ENCODE assay signal across 15 mouse cellular contexts in genomic region chr1:89892281-89892680, GRCm38 (mm10). TPM values are rescaled to one million over a fixed set of nuclear protein-coding genes. Genes with fewer than 3 reads are reported as not detected.
DNase-seq lines count a peak whose midpoint lies in the region; ATAC-seq and TF ChIP-seq lines count a peak whose summit lies in the region.
"Had no signal": no experiment of that assay in that cellular context is flagged by ENCODE, and none has a peak within 500 bp of the region (broad histone marks: within the 10 kb centered on the region; RNA-seq: fewer than 3 reads in every experiment).

No protein-coding gene starts in this region.

- peaks cover 19% of the 10 kb centered on the region; the same call in 1 of the 2 replicates for H3K36me3 ChIP-seq in hindbrain, postnatal 0 days (ENCODE audit: insufficient read depth, low read length)

- no peak overlapping the region for H3K4me2 ChIP-seq in hindbrain, postnatal 0 days (ENCODE audit: low read depth, low read length)
- H3K4me2 ChIP-seq: limb, embryonic 13.5 days had no signal

- 27% methylated on average over 7 of the region's 7 CpGs for WGBS in hindbrain, postnatal 0 days

- H3K4me3 ChIP-seq in hindbrain, postnatal 0 days (ENCODE audit: low read length) = no peak overlapping the region
- H3K4me3 ChIP-seq: limb, embryonic 13.5 days; myocyte had no signal

- H3K9me3 ChIP-seq in hindbrain, postnatal 0 days (ENCODE audit: low read length) = no peaks in the 10 kb centered on the region
- H3K9me3 ChIP-seq: limb, embryonic 13.5 days had no signal

- ATAC-seq in hindbrain, postnatal 0 days = peak; percentile 57; the same call in 1 of the 2 replicates

- H3K27me3 ChIP-seq in hindbrain, postnatal 0 days (ENCODE audit: insufficient read depth, low read length) = no peaks in the 10 kb centered on the region
- H3K27me3 ChIP-seq: limb, embryonic 13.5 days had no signal

- H3K27ac ChIP-seq in hindbrain, postnatal 0 days = no peak overlapping the region
- H3K27ac ChIP-seq: limb, embryonic 13.5 days had no signal

- no peak for TF ChIP-seq CTCF in hindbrain, postnatal 0 days (IDR thresholded peaks at IDR 0.05; ENCODE audit: low read depth)

- H3K9ac ChIP-seq in hindbrain, postnatal 0 days (replicated peaks; ENCODE audit: low read length) = no peak overlapping the region
- H3K9ac ChIP-seq: limb, embryonic 13.5 days had no signal

- DNase-seq in left cerebral cortex, postnatal 4 days = peak; percentile 32
- DNase-seq in left cerebral cortex, adult 9 months (ENCODE audit: low spot score in 2 of 2) = no peak
- peak; percentile 74 for DNase-seq in embryo, embryonic 10.5 days (ENCODE audit: low spot score)
- DNase-seq in hindbrain, postnatal 0 days (ENCODE audit: low spot score) = peak; percentile 59
- peak; percentile 66 for DNase-seq in retina, embryonic 14.5 days (ENCODE audit: low spot score)
- DNase-seq in heart, postnatal 14 days = no peak
- no peak for DNase-seq in heart, adult 18-20 months
- DNase-seq: cerebellum, adult 18-20 months; kidney, adult 18-20 months; kidney, postnatal 4 days; spleen, adult 18-20 months had no signal

- intact Hi-C loops in left cerebral cortex, postnatal 4 days (cut with DNase I) = no loop called here
- intact Hi-C loops in heart, postnatal 14 days (cut with DNase I) = no loop called here

- peaks cover 15% of the 10 kb centered on the region for H3K4me1 ChIP-seq in hindbrain, postnatal 0 days (ENCODE audit: insufficient read depth, low read length)
- H3K4me1 ChIP-seq: limb, embryonic 13.5 days had no signal

RNA-seq across cellular contexts. Expression of gene Gbx2, which starts 38.7 kb away (rescaled TPM):
- under 1 TPM; 0.28 to 0.95 TPM for total RNA-seq in left cerebral cortex, postnatal 4 days (2021)
- total RNA-seq in hindbrain, postnatal 0 days (2014; rRNA removed) = 22.1 and 27.7 TPM in 2 replicates
- polyA plus RNA-seq in hindbrain, postnatal 0 days (2015; fragmentation: Nextera tagmentation; extraction: Ambion mirVana) = 25.6 and 26.9 TPM in 2 replicates
- not detected for total RNA-seq in heart, postnatal 14 days (2021)
- total RNA-seq in heart, adult 18-20 months (2021) = not detected
- total RNA-seq: MEL had no signal
- polyA plus RNA-seq: myocyte; stomach, embryonic 16.5 days had no signal

Comparison
In these comparisons a context has a peak if more than half of its experiments do, and no peak if none do; other contexts are left out.
1. DNase-seq: peak in left cerebral cortex, postnatal 4 days (single experiment), embryo, embryonic 10.5 days (single experiment), hindbrain, postnatal 0 days (single experiment) and retina, embryonic 14.5 days (single experiment); none in left cerebral cortex, adult 9 months (0 of 2), heart, postnatal 14 days (0 of 2) and heart, adult 18-20 months (0 of 2).
2. RNA of gene Gbx2, which starts 38.7 kb away (total RNA-seq): 22.1 to 27.7 TPM in hindbrain, postnatal 0 days; 0.28 to 0.95 TPM in left cerebral cortex, postnatal 4 days, not detected in heart, postnatal 14 days and not detected in heart, adult 18-20 months; every median in the first group is over 10 times any median in the second.